Mouse (Mus musculus) urinary bladder, postnatal 36 days (tissue): ENCODE results near the gene Map6d1.

Experiments
- DNase-seq, 2 experiments: peaks; one replicate each; pipeline ENCODE4 v3.0.0; 2022; ENCODE audit warnings: low spot score in 2 of 2, mixed read lengths in 1 of 2

Gene Map6d1

DNA sequence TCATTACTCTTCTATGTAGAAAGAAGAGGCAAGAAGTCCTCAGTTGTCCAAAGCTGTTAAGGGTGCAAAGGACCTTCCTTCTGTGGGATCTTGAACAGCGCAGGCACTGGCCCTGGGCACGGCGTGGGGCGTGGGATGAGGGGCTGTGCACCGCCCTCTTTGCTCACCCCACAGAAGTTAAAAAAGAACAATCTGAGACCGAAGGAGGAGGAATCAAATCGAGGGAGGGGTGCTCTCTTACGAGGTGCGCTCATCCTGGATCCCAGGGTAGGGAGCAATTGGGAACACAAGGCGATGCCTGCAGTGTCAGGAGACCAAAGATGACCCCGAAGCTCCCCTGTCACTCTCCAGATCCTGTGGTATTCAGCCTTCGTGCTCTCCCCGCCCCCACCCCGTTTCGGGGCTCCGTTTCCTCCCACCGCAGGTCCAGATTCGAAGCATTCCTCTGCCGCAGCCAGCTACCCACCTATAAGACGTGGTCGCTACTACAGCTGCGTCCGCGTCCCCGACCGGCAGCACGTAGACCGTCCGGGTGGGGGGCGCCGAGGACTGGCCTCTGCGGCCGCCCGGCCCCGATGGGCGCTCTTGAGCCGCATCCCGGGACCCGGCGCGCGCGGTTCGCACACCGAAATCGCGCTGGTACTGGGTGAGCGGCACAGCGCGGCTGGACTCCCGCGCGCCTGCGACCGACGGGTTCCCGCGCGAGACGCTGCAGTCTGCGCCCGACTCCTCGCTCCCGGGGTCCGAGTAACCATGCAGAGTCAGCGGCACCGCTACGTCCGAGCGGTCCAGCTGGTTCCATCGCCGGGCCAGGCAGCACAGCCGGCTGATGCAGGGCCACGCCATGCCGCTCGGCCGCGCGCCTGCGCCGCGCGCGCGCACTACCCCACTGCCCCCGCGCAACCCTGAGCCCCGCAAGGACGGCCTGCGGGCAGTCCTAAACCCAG, at the start of gene Map6d1:
Map6d1 (minus strand) TSS at position 891 of the 947 bp plus-strand sequence.
- DNase-seq: peak in 1 of 2 experiments; percentile 12

- no peak for DNase-seq
Observed at GRCm38 (mm10) chr16:20280238-20280637, 39.1 kb upstream of the Map6d1 start.

DNA sequence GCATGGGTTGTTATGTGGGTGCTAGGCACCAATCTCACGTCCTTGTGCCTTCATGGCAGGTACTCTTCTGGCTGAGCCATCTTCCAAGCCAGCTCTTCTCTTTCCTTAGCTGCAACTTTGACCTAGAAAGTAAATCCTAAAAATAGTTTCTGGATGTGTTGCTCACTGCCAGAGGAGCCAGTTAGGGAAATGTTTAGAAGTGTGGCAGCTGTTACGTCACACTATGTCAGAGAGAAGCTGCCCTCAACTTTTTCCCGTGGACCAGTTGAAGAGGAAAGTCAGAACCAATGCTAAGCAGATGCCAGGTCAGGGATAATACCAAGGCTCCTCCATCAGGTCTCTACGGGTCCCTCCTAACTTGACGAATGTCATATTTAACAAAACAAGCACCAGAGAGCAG, 38.2 kb upstream of the Map6d1 start:
- DNase-seq: no peak

DNA sequence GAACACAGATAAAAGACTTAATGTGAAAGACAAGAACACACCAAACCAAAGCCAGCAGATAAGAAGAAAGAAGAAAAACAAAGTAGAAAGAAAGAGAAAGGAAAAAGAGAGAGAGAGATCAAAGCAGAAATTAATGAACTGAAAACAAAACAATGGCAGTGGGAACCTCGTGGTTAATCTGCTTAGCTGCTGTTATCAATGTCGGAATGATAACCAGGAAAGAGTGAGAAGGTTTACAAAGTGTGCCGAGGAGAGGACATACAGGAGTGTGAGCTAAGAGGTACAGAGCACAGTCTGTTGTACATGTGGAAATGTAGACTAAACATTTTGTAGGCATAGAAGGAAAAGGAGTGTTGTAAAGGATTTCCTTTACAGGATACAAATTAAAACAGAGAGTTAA, 31.8 kb upstream of the Map6d1 start:
- DNase-seq: no peak

DNA sequence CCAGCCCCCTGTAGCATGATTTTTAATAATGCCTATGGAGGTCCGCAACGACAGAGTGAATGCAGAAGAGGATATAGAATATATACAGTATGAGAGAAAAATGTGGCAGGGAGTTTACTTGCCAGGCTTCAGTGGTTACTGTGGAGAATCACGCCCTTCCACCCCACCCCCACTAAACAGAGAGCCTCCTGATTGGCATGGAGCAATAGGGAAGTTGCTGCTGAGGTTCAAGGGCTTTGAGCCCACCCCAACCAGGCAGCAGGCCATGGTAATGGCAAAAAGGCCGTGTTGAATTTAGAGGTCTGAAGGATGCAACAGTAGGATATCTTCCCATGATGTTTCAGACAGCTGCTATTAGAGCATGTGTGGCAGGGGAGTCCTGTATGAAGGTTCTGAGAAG, 30.2 kb upstream of the Map6d1 start:
- DNase-seq: no peak

GRCm38 (mm10) chr16:20265089-20265488, 23.9 kb upstream of the Map6d1 start:
- no peak for DNase-seq

- DNase-seq: no peak
Observed at GRCm38 (mm10) chr16:20257926-20258325, 16.8 kb upstream of the Map6d1 start.

- no peak for DNase-seq
Observed at GRCm38 (mm10) chr16:20248442-20249174, 7.5 kb upstream of the Map6d1 start.

DNA sequence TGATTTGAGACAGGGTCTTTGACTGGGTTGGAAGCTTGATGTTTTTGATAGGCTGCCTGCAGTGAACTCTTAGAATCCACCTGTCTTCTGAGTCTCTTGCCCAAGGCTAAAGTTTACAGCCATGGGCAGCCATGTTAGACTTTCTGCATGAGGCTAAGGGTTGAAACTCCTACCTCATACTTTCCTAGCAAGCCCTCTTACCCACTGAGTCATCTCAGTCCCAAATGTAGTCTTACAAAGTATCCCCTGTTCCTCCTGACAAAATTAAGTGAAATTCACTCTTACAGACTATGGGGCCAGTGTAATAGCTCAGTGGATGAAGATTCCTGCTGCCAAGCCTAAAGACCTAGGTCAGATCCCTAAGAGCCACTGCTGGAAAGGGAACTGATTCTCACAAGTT, 5.9 kb upstream of the Map6d1 start:
- no peak for DNase-seq

DNA sequence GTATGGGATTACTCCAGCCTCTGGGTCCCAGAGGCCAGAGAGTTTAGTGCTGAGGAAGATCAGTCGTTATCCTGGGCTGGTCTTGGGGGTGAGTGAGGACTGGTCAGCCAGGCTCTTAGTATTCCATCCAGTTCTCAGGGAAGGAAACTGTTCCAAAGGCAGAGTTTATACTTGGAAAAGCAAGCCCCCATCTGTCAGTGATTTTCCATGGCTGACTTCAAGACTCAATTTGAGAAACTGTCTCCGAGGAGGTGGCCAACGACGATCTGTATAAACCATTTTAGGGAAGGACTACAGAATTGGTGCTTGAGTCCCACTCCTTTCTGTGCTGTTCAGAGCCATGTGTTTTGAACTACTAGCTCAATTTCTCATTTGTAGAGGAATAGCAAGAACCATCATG, 2.5 kb downstream of the Map6d1 start:
- DNase-seq: no peak

DNA sequence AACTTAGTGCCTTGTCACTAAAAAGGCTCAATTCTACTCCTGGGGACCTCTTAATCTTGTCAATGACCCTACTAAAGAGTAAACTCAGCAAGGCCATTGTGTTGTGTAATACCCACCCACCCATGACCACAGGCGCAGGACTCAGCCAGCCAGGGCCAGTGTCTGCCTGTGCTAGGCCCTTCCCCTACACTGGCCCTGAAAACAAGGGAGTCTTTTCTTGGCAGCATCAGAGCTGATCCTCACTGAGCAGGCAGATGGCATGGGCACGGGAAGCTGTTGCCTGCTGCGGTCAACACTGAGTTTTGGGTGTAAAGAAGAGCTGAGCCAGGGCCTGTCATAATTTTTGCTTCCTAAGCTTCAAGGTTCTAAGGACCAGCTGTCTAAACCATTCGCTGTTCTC, 3.7 kb downstream of the Map6d1 start:
- DNase-seq: no peak

DNA sequence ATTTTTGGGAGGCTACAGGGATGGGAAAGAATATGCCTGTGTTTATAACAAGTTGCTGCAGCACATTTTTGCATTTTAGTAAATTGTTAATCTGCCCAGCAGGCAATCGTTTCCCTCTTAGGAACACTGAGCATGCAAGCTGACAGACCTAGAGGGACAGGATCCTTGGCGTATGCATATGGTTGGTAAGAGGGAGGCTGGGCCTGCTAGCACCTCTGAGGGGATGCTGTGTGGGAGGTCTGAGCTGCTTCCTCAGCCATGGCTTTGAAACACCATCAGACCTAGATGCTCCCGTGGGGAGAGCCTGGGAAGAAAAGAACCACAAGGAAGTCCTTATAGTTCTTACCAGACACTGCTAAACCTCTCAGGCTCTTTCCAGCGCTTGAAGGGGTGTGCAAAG, 6.8 kb downstream of the Map6d1 start:
- DNase-seq: no peak

GRCm38 (mm10) chr16:20228167-20228566, 13.0 kb downstream of the Map6d1 start:
- no peak for DNase-seq

DNA sequence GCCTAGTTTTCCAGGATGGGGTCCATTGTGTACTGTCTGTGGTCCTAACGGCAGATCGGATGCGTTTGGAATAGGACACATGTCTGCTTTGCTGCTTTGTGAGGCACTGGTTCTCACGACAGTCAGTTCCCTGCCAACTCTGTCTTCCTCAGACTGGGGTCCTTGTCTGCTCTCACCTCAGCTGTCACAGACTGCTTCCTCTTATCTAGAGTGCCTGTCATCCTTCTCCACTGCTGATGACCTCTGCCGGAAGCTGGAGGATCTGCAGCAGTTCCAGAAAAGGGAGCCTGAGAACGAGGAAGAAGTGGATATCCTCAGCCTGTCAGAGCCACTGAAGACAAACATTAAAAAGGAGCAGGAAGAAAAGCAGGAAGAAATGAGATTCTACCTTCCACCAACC, 13.7 kb downstream of the Map6d1 start:
- no peak for DNase-seq

DNA sequence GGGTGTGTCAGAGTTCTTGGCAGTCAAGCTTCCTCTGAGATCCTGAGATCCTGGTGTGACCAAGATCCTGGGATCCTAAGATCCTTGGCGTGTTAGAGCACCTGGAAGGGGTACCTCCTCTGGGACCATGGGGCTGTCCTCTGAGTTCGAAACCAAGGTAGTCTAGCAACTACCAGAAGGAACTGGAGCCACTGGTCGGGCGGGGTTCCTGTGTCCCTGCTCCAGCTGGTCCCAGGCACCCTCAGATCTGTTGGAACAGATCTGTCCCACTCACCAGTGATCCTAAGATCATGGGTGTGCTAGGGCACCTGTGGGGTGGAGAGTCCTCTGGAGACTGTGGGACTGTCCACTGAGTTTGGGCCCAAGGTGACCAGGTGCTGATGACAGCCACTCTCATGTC, 14.5 kb downstream of the Map6d1 start:
- DNase-seq: no peak

GRCm38 (mm10) chr16:20222726-20223125, 18.4 kb downstream of the Map6d1 start:
- DNase-seq: no peak

GRCm38 (mm10) chr16:20213591-20214226, 27.4 kb downstream of the Map6d1 start:
- DNase-seq: peak; percentile 26 to 28

DNA sequence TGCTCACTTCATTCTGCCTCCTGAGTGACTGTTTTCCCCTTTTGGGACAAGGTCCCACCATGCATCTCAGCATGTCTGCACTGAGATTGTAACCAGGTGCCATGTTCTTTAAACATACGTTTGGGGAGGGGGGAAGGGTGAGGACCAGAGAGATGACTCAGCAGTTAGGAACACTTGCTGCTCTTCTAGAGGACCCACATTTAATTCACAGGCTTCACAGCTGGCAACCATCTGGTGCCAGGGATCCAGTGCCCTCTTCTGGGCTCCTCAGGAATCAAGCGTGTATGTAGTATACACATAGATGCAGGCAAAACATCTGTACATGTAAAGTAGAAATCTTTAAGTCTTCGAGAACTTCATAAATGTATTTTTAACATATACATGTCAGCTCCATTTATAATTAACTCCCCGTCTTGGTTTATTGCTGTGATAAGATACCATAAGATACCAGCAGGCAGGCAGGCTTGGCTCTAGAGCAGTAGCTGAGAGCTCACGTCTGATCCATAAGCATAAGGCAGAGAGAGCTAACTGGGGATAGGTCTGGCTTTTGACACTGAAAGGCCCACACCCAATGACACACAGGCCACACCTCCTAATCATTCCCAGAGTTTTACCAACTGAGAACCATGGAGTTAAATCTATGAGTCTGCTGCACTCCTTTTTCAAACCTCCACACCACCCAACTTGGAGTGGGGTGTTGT, 41.5 kb downstream of the Map6d1 start:
- DNase-seq: no peak

GRCm38 (mm10) chr16:20196962-20197361, 44.2 kb downstream of the Map6d1 start:
- DNase-seq: no peak

- DNase-seq: no peak
Observed at GRCm38 (mm10) chr16:20195546-20195945, 45.6 kb downstream of the Map6d1 start.

DNA sequence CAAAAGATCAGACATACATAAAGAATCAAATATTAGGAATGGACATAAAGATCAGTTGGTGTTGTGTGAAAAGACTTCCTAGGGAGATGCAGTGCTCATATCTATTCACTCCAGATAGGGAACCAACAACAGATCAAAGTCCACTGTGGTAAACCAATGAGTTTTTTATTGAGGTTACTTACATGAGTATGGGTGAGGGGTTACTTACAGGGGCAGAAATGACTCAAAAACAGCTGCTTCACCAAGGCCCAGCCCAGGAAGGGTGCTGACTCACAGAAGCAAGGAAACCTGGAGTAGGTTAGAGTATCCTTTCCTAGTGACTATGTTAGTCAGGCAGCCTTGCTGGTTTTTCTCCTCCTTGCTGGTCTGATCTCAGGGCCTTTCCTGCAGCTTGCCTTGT, 49.1 kb downstream of the Map6d1 start:
- DNase-seq: peak; percentile 10 to 19
